Mouse (Mus musculus) forebrain, embryonic 14.5 days (tissue): ENCODE data around the gene Pex14. TPM values are rescaled to one million over a fixed set of nuclear protein-coding genes. Genes with fewer than 3 reads are reported as not detected.

Experiments
- ATAC-seq: fragments of 200-750 bp; cut with Nextera tagmentation; 2 replicates; pipeline ENCODE4 v1.8.0; 2017; ENCODE audit warnings: mild to moderate bottlenecking, moderate library complexity
- DNase-seq: peaks from one replicate; pipeline ENCODE4 v3.0.0-alpha.2; 2015; ENCODE audit warnings: low spot score
- H3K27ac ChIP-seq: fragments of 300-500 bp; sonication (generic); 2 replicates; pipeline ENCODE4 v1.5.1; 2014; ENCODE audit warnings: low read depth, mild to moderate bottlenecking, control low read depth, low read length, moderate library complexity
- H3K27me3 ChIP-seq: fragments of 300-500 bp; sonication (generic); replicated peaks from 2 replicates; pipeline ENCODE4 v1.6.1; 2014; ENCODE audit warnings: low read length, control low read depth, mixed read lengths; ENCODE audit not compliant: control insufficient read depth, insufficient read depth
- H3K36me3 ChIP-seq: fragments of 300-500 bp; sonication (generic); 2 replicates; pipeline ENCODE4 v1.6.1; 2014; ENCODE audit warnings: low read length, control low read depth; ENCODE audit not compliant: control insufficient read depth, insufficient read depth
- H3K4me1 ChIP-seq: fragments of 300-500 bp; sonication (generic); 2 replicates; pipeline ENCODE4 v1.6.1; 2014; ENCODE audit warnings: antibody characterized with exemption, low read length, control low read depth; ENCODE audit not compliant: control insufficient read depth, insufficient read depth
- H3K4me2 ChIP-seq: fragments of 300-500 bp; sonication (generic); 2 replicates; pipeline ENCODE4 v1.6.1; 2014; ENCODE audit warnings: mild to moderate bottlenecking, control low read depth, low read length
- H3K4me3 ChIP-seq: fragments of 300-500 bp; sonication (generic); 2 replicates; pipeline ENCODE4 v1.5.1; 2014; ENCODE audit warnings: low read depth, low read length, control low read depth
- H3K9ac ChIP-seq: fragments of 300-500 bp; sonication (generic); 2 replicates; pipeline ENCODE4 v1.6.1; 2014; ENCODE audit warnings: mild to moderate bottlenecking, low read length, control low read depth, moderate library complexity
- H3K9me3 ChIP-seq: fragments of 300-500 bp; sonication (generic); replicated peaks from 2 replicates; pipeline ENCODE4 v1.6.1; 2016; ENCODE audit warnings: low read length, control low read depth, mixed read lengths; ENCODE audit not compliant: control insufficient read depth
- WGBS: fragments of 180-500 bp; shearing (Covaris S2); extraction: QIAGEN DNeasy Blood & Tissue Kit; methylation state at CpG from one replicate; pipeline ENCODE4 v1.1.7; 2014; 5-methylcytosine and 5-hydroxymethylcytosine counted together
- polyA plus RNA-seq: library from polyadenylated mRNA; unstranded; fragments of >200 nt; fragmentation: Nextera tagmentation; extraction: Ambion mirVana; gene quantifications from 2 replicates; pipeline ENCODE4 v1.2.1, GENCODE M21; 2014

Gene Pex14
- polyA plus RNA-seq, 1 experiment from 2014 or later = 30.7 TPM

GRCm38 (mm10) chr4:148961081-148961480 lies 138.6 kb downstream of the Pex14 start:
- H3K27me3 ChIP-seq = no peaks in the 10 kb centered on the region
- H3K9me3 ChIP-seq = no peaks in the 10 kb centered on the region
- H3K9ac ChIP-seq = no peak overlapping the region
- no peak overlapping the region for H3K27ac ChIP-seq
- peaks cover 17% of the 10 kb centered on the region for H3K36me3 ChIP-seq
- H3K4me1 ChIP-seq = no peaks in the 10 kb centered on the region
- no peak overlapping the region for H3K4me2 ChIP-seq
- DNase-seq = no peak
- 92% methylated on average over 19 of the region's 19 CpGs for WGBS
- no peak overlapping the region for H3K4me3 ChIP-seq
- no peak for ATAC-seq

- 79% methylated on average over 12 of the region's 12 CpGs for WGBS
- ATAC-seq (no peak), DNase-seq (no peak)
- Histone ChIP-seq H3K27ac (no peak overlapping the region), H3K36me3 (peaks cover 17% of the 10 kb centered on the region), H3K4me1 (no peaks in the 10 kb centered on the region; the same call in 1 of the 2 replicates), H3K4me2 (no peak overlapping the region), H3K4me3 (no peak overlapping the region), H3K27me3 (no peaks in the 10 kb centered on the region), H3K9me3 (no peaks in the 10 kb centered on the region), H3K9ac (no peak overlapping the region)
Observed at GRCm38 (mm10) chr4:148960011-148960410, 139.7 kb downstream of the Pex14 start.

GRCm38 (mm10) chr4:148955131-148955813 lies 144.4 kb downstream of the Pex14 start:
- H3K9me3 ChIP-seq = no peaks in the 10 kb centered on the region
- DNase-seq = peak; percentile 22
- no peak for ATAC-seq
- H3K27ac ChIP-seq = no peak overlapping the region
- no peak overlapping the region for H3K9ac ChIP-seq
- H3K4me2 ChIP-seq = no peak overlapping the region
- peaks cover 23% of the 10 kb centered on the region for H3K27me3 ChIP-seq
- no peak overlapping the region for H3K4me3 ChIP-seq
- peaks cover 25% of the 10 kb centered on the region for H3K4me1 ChIP-seq
- H3K36me3 ChIP-seq = 0 out of 2 replicates have a peak, but pooled peaks cover 3% of the 10 kb centered on the region
- 83% methylated on average over 14 of the region's 14 CpGs for WGBS

GRCm38 (mm10) chr4:148952328-148953222 lies 147.1 kb downstream of the Pex14 start:
- Histone ChIP-seq H3K4me2 (peak overlapping the region; percentile 83), H3K27me3 (peaks cover 23% of the 10 kb centered on the region), H3K27ac (no peak overlapping the region), H3K4me3 (peak overlapping the region; percentile 39), H3K4me1 (peaks cover 30% of the 10 kb centered on the region), H3K36me3 (no peaks in the 10 kb centered on the region), H3K9ac (peak overlapping the region; percentile 62), H3K9me3 (no peaks in the 10 kb centered on the region)
- peak; percentile 4; the same call in 1 of the 2 replicates for ATAC-seq
- WGBS = 3% methylated on average over 64 of the region's 69 CpGs
- peak; percentile 24 for DNase-seq

GRCm38 (mm10) chr4:148951821-148952291 lies 147.8 kb downstream of the Pex14 start:
- H3K4me2 ChIP-seq = peak overlapping the region; percentile 83
- peaks cover 23% of the 10 kb centered on the region for H3K27me3 ChIP-seq
- H3K27ac ChIP-seq = no peak overlapping the region
- peaks cover 30% of the 10 kb centered on the region for H3K4me1 ChIP-seq
- H3K9ac ChIP-seq = peak overlapping the region; percentile 62
- 1% methylated on average over 44 of the region's 44 CpGs for WGBS
- H3K4me3 ChIP-seq = peak overlapping the region; percentile 39
- DNase-seq (peak; percentile 55), ATAC-seq (peak; percentile 35)
- no peaks in the 10 kb centered on the region for H3K36me3 ChIP-seq
- H3K9me3 ChIP-seq = no peaks in the 10 kb centered on the region

GRCm38 (mm10) chr4:148950932-148951650 lies 148.6 kb downstream of the Pex14 start:
- no peak overlapping the region for H3K9ac ChIP-seq
- ATAC-seq = peak; percentile 82
- peak overlapping the region; percentile 83 for H3K4me2 ChIP-seq
- H3K4me3 ChIP-seq = peak overlapping the region; percentile 39; the same call in 1 of the 2 replicates
- peaks cover 23% of the 10 kb centered on the region for H3K27me3 ChIP-seq
- peaks cover 30% of the 10 kb centered on the region for H3K4me1 ChIP-seq
- no peaks in the 10 kb centered on the region for H3K36me3 ChIP-seq
- WGBS = 16% methylated on average over 25 of the region's 25 CpGs
- DNase-seq = peak; percentile 94
- peak overlapping the region; percentile 22; the same call in 1 of the 2 replicates for H3K27ac ChIP-seq
- no peaks in the 10 kb centered on the region for H3K9me3 ChIP-seq

GRCm38 (mm10) chr4:148950487-148950886 lies 149.2 kb downstream of the Pex14 start:
- no peaks in the 10 kb centered on the region for H3K36me3 ChIP-seq
- H3K4me1 ChIP-seq = peaks cover 30% of the 10 kb centered on the region
- 39% methylated on average over 6 of the region's 6 CpGs for whole genome bisulfite sequencing
- no peak overlapping the region for H3K4me3 ChIP-seq
- no peak overlapping the region for H3K9ac ChIP-seq
- H3K27me3 ChIP-seq = peaks cover 23% of the 10 kb centered on the region
- H3K9me3 ChIP-seq = no peaks in the 10 kb centered on the region
- H3K4me2 ChIP-seq = no peak overlapping the region; the same call in 1 of the 2 replicates
- peak overlapping the region; percentile 22; the same call in 1 of the 2 replicates for H3K27ac ChIP-seq
- ATAC-seq = peak; percentile 11
- no peak for DNase-seq

GRCm38 (mm10) chr4:148947833-148948388 lies 151.8 kb downstream of the Pex14 start:
- Histone ChIP-seq H3K9me3 (no peaks in the 10 kb centered on the region), H3K9ac (no peak overlapping the region), H3K27me3 (peaks cover 13% of the 10 kb centered on the region; the same call in 1 of the 2 replicates), H3K4me1 (peaks cover 28% of the 10 kb centered on the region), H3K4me2 (no peak overlapping the region), H3K27ac (no peak overlapping the region), H3K36me3 (no peaks in the 10 kb centered on the region), H3K4me3 (no peak overlapping the region)
- DNase-seq (no peak), ATAC-seq (no peak)
- 54% methylated on average over 10 of the region's 10 CpGs for WGBS
